Mouse (Mus musculus): Measurements from ENCODE around the gene Itga3.

GRCm38 (mm10) chr11:95085710-95086109 lies 9.1 kb upstream of the Itga3 start:
- TF ChIP-seq GATA1 (IDR thresholded peaks at IDR 0.05; ENCODE audit: borderline replicate concordance, low read length) = no peak
- no peak for TF ChIP-seq FLI1 (IDR thresholded peaks at IDR 0.05; ENCODE audit: low read length)
